8 mouse cellular contexts compared by ENCODE assay signal in the genomic region with DNA sequence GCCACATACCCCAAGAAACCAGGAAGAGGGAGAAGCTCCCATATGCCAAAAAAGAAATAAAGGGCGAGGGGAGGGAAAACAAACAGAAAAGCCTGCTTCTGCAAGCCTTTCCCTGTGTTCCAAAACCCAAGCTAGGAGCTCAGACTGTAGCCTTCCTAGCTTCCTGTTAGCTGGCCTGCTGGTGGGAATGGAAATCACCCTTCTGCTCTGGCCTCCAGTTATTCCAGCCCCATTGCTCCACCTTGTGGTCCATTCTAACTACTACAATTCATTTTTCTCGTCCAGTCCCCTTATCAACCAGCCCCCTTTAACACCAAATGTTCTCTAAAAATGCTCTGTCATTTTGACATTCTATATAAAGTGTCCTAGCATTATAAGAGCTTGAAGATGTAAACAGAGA. TPM values are rescaled to one million over a fixed set of nuclear protein-coding genes. Genes with fewer than 3 reads are reported as not detected.
A peak's percentile ranks its signal among the peaks of the same experiment; 100 is the strongest.
DNase-seq lines count a peak whose midpoint lies in the region; ATAC-seq lines count a peak whose summit lies in the region.

No protein-coding gene starts in this region.

- peak; percentile 70 for ATAC-seq in intestine, embryonic 15.5 days
- peak; percentile 65 for ATAC-seq in midbrain, embryonic 15.5 days (replicated peaks)

- no peak overlapping the region for H3K9ac ChIP-seq in intestine, embryonic 15.5 days
- no peak overlapping the region for H3K9ac ChIP-seq in midbrain, embryonic 15.5 days

- no peaks in the 10 kb centered on the region for H3K9me3 ChIP-seq in intestine, embryonic 15.5 days
- H3K9me3 ChIP-seq in midbrain, embryonic 15.5 days, result no peaks in the 10 kb centered on the region

- H3K36me3 ChIP-seq in intestine, embryonic 15.5 days, result no peaks in the 10 kb centered on the region
- H3K36me3 ChIP-seq in midbrain, embryonic 15.5 days (replicated peaks), result no peaks in the 10 kb centered on the region

- H3K4me3 ChIP-seq in intestine, embryonic 15.5 days (replicated peaks), result no peak overlapping the region
- no peak overlapping the region for H3K4me3 ChIP-seq in midbrain, embryonic 15.5 days

- no peak overlapping the region for H3K4me2 ChIP-seq in intestine, embryonic 15.5 days (replicated peaks)
- no peak overlapping the region for H3K4me2 ChIP-seq in midbrain, embryonic 15.5 days

- WGBS in intestine, embryonic 15.5 days, result 0% methylated on average over 2 of the region's 2 CpGs
- 2% methylated on average over 2 of the region's 2 CpGs for WGBS in midbrain, embryonic 15.5 days

- H3K27me3 ChIP-seq in intestine, embryonic 15.5 days (replicated peaks), result no peaks in the 10 kb centered on the region
- no peaks in the 10 kb centered on the region for H3K27me3 ChIP-seq in midbrain, embryonic 15.5 days (replicated peaks)

- intact Hi-C loops in left cerebral cortex, postnatal 14 days (cut with DNase I), result no loop called here

- DNase-seq in thymus, postnatal 25 days, result peak; percentile 5
- DNase-seq in thymus, postnatal 0 days (ENCODE audit: low spot score), result no peak
- DNase-seq in cerebellum, postnatal 10 days, result peak; percentile 87 to 92
- DNase-seq in gastrocnemius, postnatal 10 days, result peak; percentile 37
- DNase-seq in left cerebral cortex, postnatal 14 days (ENCODE audit: low spot score in 2 of 2), result peak; percentile 81 to 86
- peak; percentile 42 for DNase-seq in yolk sac, embryonic 10.5 days (ENCODE audit: low spot score)

- H3K4me1 ChIP-seq in intestine, embryonic 15.5 days (replicated peaks), result no peaks in the 10 kb centered on the region
- peaks cover 10% of the 10 kb centered on the region; the same call in 1 of the 2 replicates for H3K4me1 ChIP-seq in midbrain, embryonic 15.5 days

- no peak overlapping the region for H3K27ac ChIP-seq in intestine, embryonic 15.5 days
- H3K27ac ChIP-seq in midbrain, embryonic 15.5 days, result no peak overlapping the region

RNA-seq across cellular contexts. Expression of gene Jam3, which starts 20.9 kb away (rescaled TPM):
- 3.4 and 4.5 TPM in 2 replicates for polyA plus RNA-seq in thymus, postnatal 0 days (2015; fragmentation: Nextera tagmentation; extraction: Ambion mirVana)
- total RNA-seq in gastrocnemius, postnatal 10 days (2021), result 10 to 100 TPM; 28.7 to 34.4 TPM
- polyA plus RNA-seq in intestine, embryonic 15.5 days (2015; fragmentation: Nextera tagmentation; extraction: Ambion mirVana), result 42.7 and 55.1 TPM in 2 replicates
- 10 to 100 TPM; 24.1 to 26.9 TPM for total RNA-seq in left cerebral cortex, postnatal 14 days (2021)
- 52.2 and 53.5 TPM in 2 replicates for polyA plus RNA-seq in midbrain, embryonic 15.5 days (2015; fragmentation: Nextera tagmentation; extraction: Ambion mirVana)
